In genomic region chr12:69649511-69649910, GRCm38 (mm10) we compare ENCODE assay signal across 24 mouse cellular contexts. TPM values are rescaled to one million over a fixed set of nuclear protein-coding genes. Genes with fewer than 3 reads are reported as not detected.
DNase-seq lines count a peak whose midpoint lies in the region; ATAC-seq and TF ChIP-seq lines count a peak whose summit lies in the region.
"Had no signal": no experiment of that assay in that cellular context is flagged by ENCODE, and none has a peak within 500 bp of the region (broad histone marks: within the 10 kb centered on the region; RNA-seq: fewer than 3 reads in every experiment).

No protein-coding gene starts in this region.

- no peak for TF ChIP-seq CTCF in intestine, postnatal 0 days (IDR thresholded peaks at IDR 0.05; ENCODE audit: low read depth)
- no peak for TF ChIP-seq CTCF in kidney, postnatal 0 days (IDR thresholded peaks at IDR 0.05; ENCODE audit: low read depth)

- no peaks in the 10 kb centered on the region; the same call in 1 of the 2 replicates for H3K9me3 ChIP-seq in intestine, postnatal 0 days (ENCODE audit: control insufficient read depth)
- no peaks in the 10 kb centered on the region for H3K9me3 ChIP-seq in kidney, postnatal 0 days (replicated peaks; ENCODE audit: low read length)
- no peaks in the 10 kb centered on the region for H3K9me3 ChIP-seq in hindbrain, embryonic 16.5 days (ENCODE audit: control insufficient read depth, low read length)
- H3K9me3 ChIP-seq: forebrain, embryonic 15.5 days; liver, embryonic 12.5 days had no signal

- peak; percentile 17 for DNase-seq in kidney, adult 11 months
- DNase-seq in kidney, adult 18-20 months, result no peak
- peak; percentile 21 for DNase-seq in kidney, postnatal 0 days (ENCODE audit: low spot score)
- no peak for DNase-seq in cerebellum, postnatal 10 days
- no peak for DNase-seq in embryo, embryonic 11 days
- DNase-seq: adrenal gland, adult 8-10 months; cerebellum, adult 2 months; cerebellum, postnatal 36 days; heart, adult 2 months; heart, postnatal 4 days; liver, postnatal 0 days; lung, postnatal 36 days; thymus, postnatal 4 days had no signal

- H3K4me3 ChIP-seq in intestine, postnatal 0 days (ENCODE audit: low read depth, low read length), result no peak overlapping the region
- H3K4me3 ChIP-seq in kidney, postnatal 0 days (replicated peaks; ENCODE audit: low read depth, low read length), result no peak overlapping the region
- H3K4me3 ChIP-seq in hindbrain, embryonic 16.5 days (ENCODE audit: low read length), result no peak overlapping the region
- H3K4me3 ChIP-seq: embryonic facial prominence, embryonic 12.5 days; forebrain, embryonic 10.5 days; forebrain, embryonic 15.5 days; heart, adult 2 months; heart, embryonic 12.5 days; hindbrain, embryonic 13.5 days; liver, embryonic 12.5 days; megakaryocyte, embryonic 14.5 days; midbrain, embryonic 12.5 days; neural tube, embryonic 13.5 days had no signal

- no peak overlapping the region for H3K27ac ChIP-seq in intestine, postnatal 0 days (ENCODE audit: low read depth, low read length)
- H3K27ac ChIP-seq in kidney, postnatal 0 days, result no peak overlapping the region
- no peak overlapping the region for H3K27ac ChIP-seq in hindbrain, embryonic 16.5 days (ENCODE audit: low read depth, low read length)
- H3K27ac ChIP-seq: embryonic facial prominence, embryonic 12.5 days; forebrain, embryonic 10.5 days; forebrain, embryonic 15.5 days; heart, adult 2 months; hindbrain, embryonic 13.5 days; liver, embryonic 12.5 days; midbrain, embryonic 12.5 days; neural tube, embryonic 13.5 days had no signal

- 37% methylated on average over 8 of the region's 8 CpGs for WGBS in intestine, postnatal 0 days
- 73% methylated on average over 8 of the region's 8 CpGs for WGBS in kidney, postnatal 0 days
- 90% methylated on average over 8 of the region's 8 CpGs for WGBS in hindbrain, embryonic 16.5 days

- H3K4me2 ChIP-seq in intestine, postnatal 0 days (replicated peaks; ENCODE audit: low read depth), result peak overlapping the region; percentile 44
- H3K4me2 ChIP-seq in kidney, postnatal 0 days (ENCODE audit: low read length), result 0 out of 2 replicates have a peak overlapping the region, but pooled peaks have one; percentile 9
- H3K4me2 ChIP-seq in hindbrain, embryonic 16.5 days (ENCODE audit: low read length), result no peak overlapping the region
- H3K4me2 ChIP-seq: embryonic facial prominence, embryonic 12.5 days; forebrain, embryonic 15.5 days; heart, embryonic 12.5 days; hindbrain, embryonic 13.5 days; liver, embryonic 12.5 days; midbrain, embryonic 12.5 days; neural tube, embryonic 13.5 days had no signal

- no peaks in the 10 kb centered on the region for H3K4me1 ChIP-seq in intestine, postnatal 0 days (replicated peaks; ENCODE audit: control insufficient read depth, insufficient read depth, low read length)
- no peaks in the 10 kb centered on the region for H3K4me1 ChIP-seq in kidney, postnatal 0 days (replicated peaks; ENCODE audit: insufficient read depth, low read length)
- no peaks in the 10 kb centered on the region; the same call in none of the 2 replicates for H3K4me1 ChIP-seq in hindbrain, embryonic 16.5 days (ENCODE audit: control insufficient read depth, insufficient read depth, low read depth, low read length)
- H3K4me1 ChIP-seq: embryonic facial prominence, embryonic 12.5 days; forebrain, embryonic 10.5 days; hindbrain, embryonic 13.5 days; liver, embryonic 12.5 days; midbrain, embryonic 12.5 days had no signal

- no peak overlapping the region for H3K9ac ChIP-seq in intestine, postnatal 0 days (ENCODE audit: low read depth, low read length)
- no peak overlapping the region for H3K9ac ChIP-seq in kidney, postnatal 0 days (ENCODE audit: low read depth, low read length)
- no peak overlapping the region for H3K9ac ChIP-seq in hindbrain, embryonic 16.5 days (ENCODE audit: low read depth, low read length)
- H3K9ac ChIP-seq: embryonic facial prominence, embryonic 12.5 days; forebrain, embryonic 15.5 days; heart, embryonic 12.5 days; hindbrain, embryonic 13.5 days; liver, embryonic 12.5 days; liver, postnatal 0 days; midbrain, embryonic 12.5 days; neural tube, embryonic 13.5 days had no signal

- H3K36me3 ChIP-seq in intestine, postnatal 0 days (ENCODE audit: control insufficient read depth, insufficient read depth), result peaks cover 26% of the 10 kb centered on the region
- H3K36me3 ChIP-seq in kidney, postnatal 0 days (ENCODE audit: insufficient read depth, low read length), result peaks cover 6% of the 10 kb centered on the region; the same call in 1 of the 2 replicates
- H3K36me3 ChIP-seq in hindbrain, embryonic 16.5 days (ENCODE audit: control insufficient read depth, insufficient read depth, low read length), result peaks cover 19% of the 10 kb centered on the region

- ATAC-seq in intestine, postnatal 0 days, result peak; percentile 80
- peak; percentile 85 for ATAC-seq in kidney, postnatal 0 days (replicated peaks; ENCODE audit: low FRiP score, low read depth)
- ATAC-seq in hindbrain, embryonic 16.5 days, result no peak
- ATAC-seq: forebrain, embryonic 15.5 days; liver, embryonic 12.5 days; liver, postnatal 0 days had no signal

- H3K27me3 ChIP-seq in intestine, postnatal 0 days (replicated peaks; ENCODE audit: control insufficient read depth, insufficient read depth, low read length), result no peaks in the 10 kb centered on the region
- no peaks in the 10 kb centered on the region for H3K27me3 ChIP-seq in kidney, postnatal 0 days (ENCODE audit: insufficient read depth, low read length)
- no peaks in the 10 kb centered on the region for H3K27me3 ChIP-seq in hindbrain, embryonic 16.5 days (replicated peaks; ENCODE audit: control insufficient read depth, insufficient read depth, low read length)
- H3K27me3 ChIP-seq: embryonic facial prominence, embryonic 12.5 days; forebrain, embryonic 15.5 days; heart, embryonic 12.5 days; hindbrain, embryonic 13.5 days; liver, embryonic 12.5 days; megakaryocyte, embryonic 14.5 days; midbrain, embryonic 12.5 days; neural tube, embryonic 13.5 days had no signal

RNA-seq across cellular contexts. Expression of gene Sos2, which starts 32.1 kb away (rescaled TPM):
- 9.4 and 10.1 TPM in 2 replicates for polyA plus RNA-seq in intestine, postnatal 0 days (2015; fragmentation: Nextera tagmentation; extraction: Ambion mirVana)
- 7.1 and 8.4 TPM in 2 replicates for polyA plus RNA-seq in kidney, postnatal 0 days (2015; fragmentation: Nextera tagmentation; extraction: Ambion mirVana)
- 11.1 and 11.3 TPM in 2 replicates for polyA plus RNA-seq in hindbrain, embryonic 16.5 days (2015; fragmentation: Nextera tagmentation; extraction: Ambion mirVana)

Comparison
In these comparisons a context has a peak if more than half of its experiments do, and no peak if none do; other contexts are left out.
1. DNase-seq: peak in kidney, adult 11 months (single experiment) and kidney, postnatal 0 days (single experiment); none in kidney, adult 18-20 months (single experiment), cerebellum, postnatal 10 days (0 of 2) and embryo, embryonic 11 days (single experiment).